Mouse (Mus musculus): Measurements from ENCODE around the gene Emid1. TPM values are rescaled to one million over a fixed set of nuclear protein-coding genes. Genes with fewer than 3 reads are reported as not detected.

The Emid1 gene
- polyA plus RNA-seq, 1 experiment from 2014 or later: 8.0 TPM

DNA sequence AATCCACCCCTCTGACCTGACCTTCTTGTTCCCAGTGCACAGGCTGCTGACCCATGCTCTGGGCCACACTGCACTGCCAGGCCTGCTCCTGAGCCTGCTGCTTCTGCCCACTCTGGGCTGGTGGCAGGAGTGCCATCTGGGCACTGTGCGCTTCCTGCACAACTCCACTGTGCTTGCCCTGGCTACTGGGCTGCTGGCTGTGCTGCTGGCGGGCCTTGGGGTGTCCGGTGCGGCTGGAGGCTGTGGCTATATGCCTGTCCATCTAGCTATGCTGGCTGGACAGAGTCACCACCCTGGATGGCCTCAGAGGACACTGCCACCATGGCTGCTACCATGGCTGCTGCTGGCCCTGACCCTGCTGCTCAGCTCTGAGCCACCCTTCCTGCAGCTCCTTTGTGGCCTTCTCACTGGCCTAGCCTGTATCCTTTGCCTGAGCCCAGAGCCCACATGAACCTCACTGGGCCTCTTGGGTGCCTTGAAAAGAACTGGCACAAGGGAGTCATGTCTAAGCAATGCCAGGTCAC, 48.0 kb downstream of the Emid1 start:
- Histone ChIP-seq H3K4me1 (ENCODE audit: control insufficient read depth, insufficient read depth, low read length) (peaks cover 10% of the 10 kb centered on the region), H3K27me3 (ENCODE audit: control insufficient read depth, insufficient read depth, low read length) (no peaks in the 10 kb centered on the region), H3K4me3 (ENCODE audit: low read length) (no peak overlapping the region), H3K9ac (ENCODE audit: low read length) (no peak overlapping the region), H3K9me3 (replicated peaks; ENCODE audit: control insufficient read depth, low read length) (no peaks in the 10 kb centered on the region), H3K4me2 (ENCODE audit: low read depth, low read length) (no peak overlapping the region), H3K27ac (ENCODE audit: low read length) (no peak overlapping the region), H3K36me3 (ENCODE audit: control insufficient read depth, insufficient read depth) (peaks cover 16% of the 10 kb centered on the region)
- ATAC-seq (replicated peaks; ENCODE audit: extremely low read depth, insufficient read depth, low FRiP score): no peak
- 91% methylated on average over 4 of the region's 4 CpGs for WGBS

GRCm38 (mm10) chr11:5102384-5102783, 49.7 kb downstream of the Emid1 start:
- Histone ChIP-seq H3K27ac (ENCODE audit: low read length) (no peak overlapping the region), H3K27me3 (ENCODE audit: control insufficient read depth, insufficient read depth, low read length) (no peaks in the 10 kb centered on the region), H3K4me1 (ENCODE audit: control insufficient read depth, insufficient read depth, low read length) (peaks cover 13% of the 10 kb centered on the region), H3K4me3 (ENCODE audit: low read length) (no peak overlapping the region), H3K36me3 (ENCODE audit: control insufficient read depth, insufficient read depth) (peaks cover 16% of the 10 kb centered on the region), H3K9ac (ENCODE audit: low read length) (no peak overlapping the region), H3K4me2 (ENCODE audit: low read depth, low read length) (no peak overlapping the region), H3K9me3 (replicated peaks; ENCODE audit: control insufficient read depth, low read length) (no peaks in the 10 kb centered on the region)
- no peak for ATAC-seq (replicated peaks; ENCODE audit: extremely low read depth, insufficient read depth, low FRiP score)
- WGBS: 81% methylated on average over 7 of the region's 7 CpGs

DNA sequence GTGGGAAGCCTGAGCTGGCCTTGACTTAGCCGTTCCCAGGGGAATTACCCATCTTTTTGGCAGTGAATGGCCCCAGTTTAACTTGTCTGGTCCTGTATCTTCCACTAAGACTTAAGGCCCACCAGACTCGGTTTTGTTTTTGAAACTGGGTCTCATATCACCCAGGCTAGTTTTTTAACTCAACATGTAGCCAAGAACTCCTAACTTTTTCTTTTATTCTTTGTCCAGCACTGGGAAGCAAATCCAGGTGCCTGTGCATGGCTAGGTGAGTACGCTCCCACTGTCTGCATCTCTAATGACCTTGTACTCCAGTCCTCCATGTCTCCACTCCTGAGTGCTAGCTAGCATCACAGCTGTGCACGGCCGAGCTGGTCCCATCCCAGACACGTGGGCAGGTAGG, 50.4 kb downstream of the Emid1 start:
- ATAC-seq (replicated peaks; ENCODE audit: extremely low read depth, insufficient read depth, low FRiP score): no peak
- no peak overlapping the region for H3K27ac ChIP-seq (ENCODE audit: low read length)
- peaks cover 16% of the 10 kb centered on the region for H3K36me3 ChIP-seq (ENCODE audit: control insufficient read depth, insufficient read depth)
- peaks cover 20% of the 10 kb centered on the region for H3K4me1 ChIP-seq (ENCODE audit: control insufficient read depth, insufficient read depth, low read length)
- H3K4me2 ChIP-seq (ENCODE audit: low read depth, low read length): no peak overlapping the region
- 85% methylated on average over 6 of the region's 6 CpGs for WGBS
- H3K27me3 ChIP-seq (ENCODE audit: control insufficient read depth, insufficient read depth, low read length): no peaks in the 10 kb centered on the region
- H3K9ac ChIP-seq (ENCODE audit: low read length): no peak overlapping the region
- no peaks in the 10 kb centered on the region for H3K9me3 ChIP-seq (replicated peaks; ENCODE audit: control insufficient read depth, low read length)
- no peak overlapping the region for H3K4me3 ChIP-seq (ENCODE audit: low read length)

- 60% methylated on average over 5 of the region's 5 CpGs for WGBS
- H3K27ac ChIP-seq (ENCODE audit: low read length): no peak overlapping the region
- no peak for ATAC-seq (replicated peaks; ENCODE audit: extremely low read depth, insufficient read depth, low FRiP score)
- peaks cover 27% of the 10 kb centered on the region for H3K4me1 ChIP-seq (ENCODE audit: control insufficient read depth, insufficient read depth, low read length)
- H3K9ac ChIP-seq (ENCODE audit: low read length): peak overlapping the region; percentile 100
- H3K4me2 ChIP-seq (ENCODE audit: low read depth, low read length): peak overlapping the region; percentile 92
- H3K27me3 ChIP-seq (ENCODE audit: control insufficient read depth, insufficient read depth, low read length): no peaks in the 10 kb centered on the region
- H3K4me3 ChIP-seq (ENCODE audit: low read length): peak overlapping the region; percentile 98; the same call in 1 of the 2 replicates
- no peaks in the 10 kb centered on the region for H3K9me3 ChIP-seq (replicated peaks; ENCODE audit: control insufficient read depth, low read length)
- peaks cover 16% of the 10 kb centered on the region for H3K36me3 ChIP-seq (ENCODE audit: control insufficient read depth, insufficient read depth)
These were observed 51.3 kb downstream of the Emid1 start for GRCm38 (mm10) chr11:5100801-5101200.

- Histone ChIP-seq H3K36me3 (ENCODE audit: control insufficient read depth, insufficient read depth) (peaks cover 16% of the 10 kb centered on the region), H3K9ac (ENCODE audit: low read length) (peak overlapping the region; percentile 100), H3K4me1 (ENCODE audit: control insufficient read depth, insufficient read depth, low read length) (peaks cover 29% of the 10 kb centered on the region), H3K27ac (ENCODE audit: low read length) (peak overlapping the region; percentile 99), H3K4me2 (ENCODE audit: low read depth, low read length) (peak overlapping the region; percentile 92), H3K4me3 (ENCODE audit: low read length) (peak overlapping the region; percentile 98), H3K27me3 (ENCODE audit: control insufficient read depth, insufficient read depth, low read length) (no peaks in the 10 kb centered on the region), H3K9me3 (replicated peaks; ENCODE audit: control insufficient read depth, low read length) (no peaks in the 10 kb centered on the region)
- 5% methylated on average over 7 of the region's 7 CpGs for WGBS
- no peak for ATAC-seq (replicated peaks; ENCODE audit: extremely low read depth, insufficient read depth, low FRiP score)
These were observed 51.8 kb downstream of the Emid1 start for GRCm38 (mm10) chr11:5100283-5100682.

GRCm38 (mm10) chr11:5099576-5100183, 52.4 kb downstream of the Emid1 start:
- under 1% methylated on average over 30 of the region's 31 CpGs for WGBS

GRCm38 (mm10) chr11:5098736-5099542, 53.1 kb downstream of the Emid1 start, which contains the start of the genes Rhbdd3 and Ewsr1:
Gene Rhbdd3, plus strand, starts transcription at chr11:5098926.
Gene Ewsr1, minus strand, starts transcription at chr11:5099266.
- WGBS: under 1% methylated on average over 88 of the region's 92 CpGs
- Histone ChIP-seq H3K4me2 (ENCODE audit: low read depth, low read length) (peak within 1 kb of the TSS; percentile 92), H3K9ac (ENCODE audit: low read length) (peak within 1 kb of the TSS; percentile 100), H3K4me3 (ENCODE audit: low read length) (peak within 1 kb of the TSS; percentile 98), H3K27ac (ENCODE audit: low read length) (peak within 1 kb of the TSS; percentile 99), H3K36me3 (ENCODE audit: control insufficient read depth, insufficient read depth) (peaks cover 9% of the 10 kb centered on the region; the same call in 1 of the 2 replicates), H3K27me3 (ENCODE audit: control insufficient read depth, insufficient read depth, low read length) (no peaks in the 10 kb centered on the region), H3K9me3 (replicated peaks; ENCODE audit: control insufficient read depth, low read length) (no peaks in the 10 kb centered on the region), H3K4me1 (ENCODE audit: control insufficient read depth, insufficient read depth, low read length) (peaks cover 31% of the 10 kb centered on the region)
- peak; percentile 83 for ATAC-seq (replicated peaks; ENCODE audit: extremely low read depth, insufficient read depth, low FRiP score)

More at GRCm38 (mm10) chr11:5099576-5100183, 52.4 kb downstream of the Emid1 start:
- Histone ChIP-seq H3K4me3 (ENCODE audit: low read length) (peak overlapping the region; percentile 98), H3K9ac (ENCODE audit: low read length) (peak overlapping the region; percentile 100), H3K9me3 (replicated peaks; ENCODE audit: control insufficient read depth, low read length) (no peaks in the 10 kb centered on the region), H3K27ac (ENCODE audit: low read length) (peak overlapping the region; percentile 99), H3K27me3 (ENCODE audit: control insufficient read depth, insufficient read depth, low read length) (no peaks in the 10 kb centered on the region), H3K4me2 (ENCODE audit: low read depth, low read length) (peak overlapping the region; percentile 92), H3K4me1 (ENCODE audit: control insufficient read depth, insufficient read depth, low read length) (peaks cover 29% of the 10 kb centered on the region), H3K36me3 (ENCODE audit: control insufficient read depth, insufficient read depth) (peaks cover 13% of the 10 kb centered on the region)
- ATAC-seq (replicated peaks; ENCODE audit: extremely low read depth, insufficient read depth, low FRiP score): peak; percentile 70

GRCm38 (mm10) chr11:5098035-5098735, 53.9 kb downstream of the Emid1 start:
- peak overlapping the region; percentile 77 for H3K4me2 ChIP-seq (ENCODE audit: low read depth, low read length)
- H3K27me3 ChIP-seq (ENCODE audit: control insufficient read depth, insufficient read depth, low read length): no peaks in the 10 kb centered on the region
- no peaks in the 10 kb centered on the region for H3K9me3 ChIP-seq (replicated peaks; ENCODE audit: control insufficient read depth, low read length)
- WGBS: under 1% methylated on average over 44 of the region's 44 CpGs
- ATAC-seq (replicated peaks; ENCODE audit: extremely low read depth, insufficient read depth, low FRiP score): no peak
- peaks cover 5% of the 10 kb centered on the region; the same call in 1 of the 2 replicates for H3K36me3 ChIP-seq (ENCODE audit: control insufficient read depth, insufficient read depth)
- peak overlapping the region; percentile 99 for H3K27ac ChIP-seq (ENCODE audit: low read length)
- H3K4me3 ChIP-seq (ENCODE audit: low read length): peak overlapping the region; percentile 98
- H3K9ac ChIP-seq (ENCODE audit: low read length): peak overlapping the region; percentile 100
- peaks cover 31% of the 10 kb centered on the region for H3K4me1 ChIP-seq (ENCODE audit: control insufficient read depth, insufficient read depth, low read length)

Measured in heart, embryonic 16.5 days (tissue).